Mouse (Mus musculus) layer of hippocampus, postnatal 14 days (tissue): Measurements from ENCODE around the gene Usp45. TPM values are rescaled to one million over a fixed set of nuclear protein-coding genes. Genes with fewer than 3 reads are reported as not detected.
A peak's percentile ranks its signal among the peaks of the same experiment; 100 is the strongest.
"Not testable (repeated sequence)": the region's sequence is repeated elsewhere in the genome, so short reads cannot be mapped to it uniquely, and the experiment has no call there.

Experiments
- DNase-seq, 2 experiments: peaks; one replicate each; pipeline ENCODE4 v3.0.0; 2021 to 2022; ENCODE audit warnings: low spot score in 2 of 2, mixed read lengths in 1 of 2
- long read RNA-seq, 2 experiments: library from polyadenylated mRNA; stranded (forward); transcript quantifications; one replicate each; pipeline ENCODE4 v2.0.0; 2021
- total RNA-seq, 2 experiments: library from RNA; stranded (reverse); gene quantifications; 2 replicates each; pipeline ENCODE4 v1.2.3; 2021

Gene Usp45
- 10 to 100 TPM; 38.5 to 48.3 TPM for total RNA-seq
- long read RNA-seq, experiment 1, partial matches to known transcripts, result 1 of 6 reads
- long read RNA-seq, experiment 1, other reads (novel, unspliced or antisense), result 5 of 6 reads
- long read RNA-seq, experiment 2, partial matches to known transcripts, result 5 of 8 reads
- long read RNA-seq, experiment 2, other reads (novel, unspliced or antisense), result 2 of 8 reads

- peak; percentile 76 to 90 for DNase-seq
Measured at GRCm38 (mm10) chr4:21766863-21767304, at the start of gene Usp45, which contains the start of gene Tstd3. TSS of gene Usp45 (plus strand) at chr4:21767156. TSS of gene Tstd3 (minus strand) at chr4:21767212.

GRCm38 (mm10) chr4:21722752-21723334 lies 44.1 kb upstream of the Usp45 start:
- no peak for DNase-seq

- peak; percentile 14 to 59 for DNase-seq
Measured at GRCm38 (mm10) chr4:21726912-21727614, 39.9 kb upstream of the Usp45 start.

GRCm38 (mm10) chr4:21727615-21728165 lies 39.3 kb upstream of the Usp45 start, which contains the start of gene Ccnc:
TSS of gene Ccnc (plus strand) at chr4:21727701.
- DNase-seq, result peak; percentile 87 to 94

- DNase-seq, result no peak
Measured at GRCm38 (mm10) chr4:21739169-21739568, 27.8 kb upstream of the Usp45 start.

GRCm38 (mm10) chr4:21744142-21744541 lies 22.8 kb upstream of the Usp45 start:
- not testable (repeated sequence) for DNase-seq

- no peak for DNase-seq
Measured at GRCm38 (mm10) chr4:21745723-21746122, 21.2 kb upstream of the Usp45 start.

- no peak for DNase-seq
Measured at GRCm38 (mm10) chr4:21755123-21755789, 11.7 kb upstream of the Usp45 start.

- no peak for DNase-seq
Measured at GRCm38 (mm10) chr4:21758860-21759259, 8.1 kb upstream of the Usp45 start.

- DNase-seq, result peak; percentile 39 to 58
Measured at GRCm38 (mm10) chr4:21761416-21762160, 5.4 kb upstream of the Usp45 start.

- no peak for DNase-seq
Measured at GRCm38 (mm10) chr4:21763827-21764226, 3.1 kb upstream of the Usp45 start.

- DNase-seq, result no peak
Measured at GRCm38 (mm10) chr4:21766171-21766862, 639 bp upstream of the Usp45 start.

- DNase-seq, result no peak
Measured at GRCm38 (mm10) chr4:21771064-21771463, 4.1 kb downstream of the Usp45 start.

- no peak for DNase-seq
Measured at GRCm38 (mm10) chr4:21772306-21772705, 5.3 kb downstream of the Usp45 start.

- peak; percentile 88 to 93 for DNase-seq
Measured at GRCm38 (mm10) chr4:21776091-21776945, 9.4 kb downstream of the Usp45 start.

GRCm38 (mm10) chr4:21776946-21777265 lies 9.9 kb downstream of the Usp45 start:
- no peak for DNase-seq

- DNase-seq, result no peak
Measured at GRCm38 (mm10) chr4:21780816-21781726, 14.1 kb downstream of the Usp45 start.

- no peak for DNase-seq
Measured at GRCm38 (mm10) chr4:21786268-21786667, 19.3 kb downstream of the Usp45 start.
